Mouse (Mus musculus): ENCODE measurements around the gene Olfr561. TPM values are rescaled to one million over a fixed set of nuclear protein-coding genes. Genes with fewer than 3 reads are reported as not detected.

Gene Olfr561
- not detected for total RNA-seq (2021)

DNA sequence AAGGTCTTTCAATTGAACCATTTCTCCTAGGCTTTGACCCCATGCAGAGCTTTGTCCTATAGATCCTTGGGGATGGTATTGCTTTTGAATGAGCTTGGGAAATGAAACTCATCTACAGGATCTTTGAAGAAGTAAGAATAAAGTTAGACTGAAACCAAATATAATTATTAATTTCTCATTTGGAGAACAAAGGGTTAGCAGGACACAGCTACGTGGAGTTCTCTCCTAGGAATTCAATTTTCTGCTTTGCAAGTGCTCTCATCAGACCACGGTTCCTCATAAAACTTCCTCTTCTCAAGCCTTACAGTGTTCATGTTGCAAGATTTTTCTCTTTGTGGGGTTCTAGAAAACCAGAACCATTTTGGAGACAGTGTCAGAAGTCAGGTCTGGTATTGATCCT is at the start of gene Olfr561:
Gene Olfr561, plus strand, starts transcription at position 301 of the 400 bp plus-strand sequence.
- DNase-seq (ENCODE audit: extremely low spot score in 1 of 2, low spot score in 1 of 2): no peak

DNA sequence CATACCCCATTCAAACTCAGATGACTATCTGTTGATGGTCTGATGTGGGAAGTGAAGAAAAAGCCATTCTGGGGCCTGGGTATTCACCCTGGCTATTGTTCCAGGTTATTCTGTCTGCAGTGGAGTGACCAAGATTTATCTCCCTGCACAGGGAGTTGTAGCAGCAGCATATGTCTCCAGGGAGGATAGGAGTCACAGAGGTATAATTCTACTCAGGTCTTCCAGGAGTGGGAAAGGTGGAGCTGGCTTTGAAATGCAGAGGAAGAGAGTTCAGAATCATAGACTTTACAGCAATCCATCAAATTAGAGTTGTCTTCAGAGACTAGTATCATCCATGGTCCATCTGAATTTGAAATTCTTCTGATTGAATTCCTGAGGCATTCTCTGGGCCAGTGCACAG is 43.6 kb upstream of the Olfr561 start, which contains the start of gene Olfr559:
Gene Olfr559, minus strand, starts transcription at position 101 of the 400 bp plus-strand sequence.
- DNase-seq (ENCODE audit: extremely low spot score in 1 of 2, low spot score in 1 of 2): no peak

DNA sequence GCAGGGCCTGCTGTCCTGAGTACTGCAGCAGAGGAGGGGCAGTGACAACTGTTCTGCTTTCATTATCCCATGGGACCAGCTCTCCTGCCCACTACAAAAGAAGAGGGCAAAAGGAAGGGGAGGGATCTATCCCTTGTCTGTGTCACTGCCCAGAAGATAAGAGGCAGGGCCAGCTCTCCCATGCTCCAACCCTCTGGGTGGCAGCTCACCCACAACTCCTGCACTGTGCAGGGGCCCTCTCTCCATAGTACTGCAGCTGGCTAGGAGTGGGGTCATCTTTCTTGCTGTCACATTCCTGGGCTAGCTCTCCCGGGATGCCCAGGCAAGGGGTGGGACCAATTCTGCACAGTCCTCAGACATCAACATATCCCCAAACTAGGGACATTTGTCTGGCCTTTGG is 37.2 kb upstream of the Olfr561 start:
- no peak for DNase-seq (ENCODE audit: extremely low spot score in 1 of 2, low spot score in 1 of 2)

DNA sequence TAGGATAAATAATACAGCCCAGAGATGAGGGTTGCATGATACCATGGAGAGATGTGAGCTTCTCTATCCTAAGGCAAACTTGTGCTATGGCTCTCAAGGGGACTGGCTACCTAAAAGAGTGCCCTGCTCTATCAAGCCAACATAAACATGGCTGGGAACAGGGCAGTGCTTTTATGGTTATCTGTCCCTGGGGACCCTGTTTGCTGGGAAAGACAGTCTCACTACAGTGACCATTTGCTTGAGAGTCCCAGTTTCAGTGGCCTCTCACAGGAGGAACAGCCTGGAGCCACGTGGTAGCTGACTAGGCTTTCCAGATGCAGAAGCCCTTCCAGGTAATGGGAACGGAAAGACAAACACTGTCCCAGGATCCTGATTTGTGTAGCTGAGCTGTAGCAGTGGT is 33.3 kb upstream of the Olfr561 start:
- DNase-seq (ENCODE audit: extremely low spot score in 1 of 2, low spot score in 1 of 2): no peak

DNA sequence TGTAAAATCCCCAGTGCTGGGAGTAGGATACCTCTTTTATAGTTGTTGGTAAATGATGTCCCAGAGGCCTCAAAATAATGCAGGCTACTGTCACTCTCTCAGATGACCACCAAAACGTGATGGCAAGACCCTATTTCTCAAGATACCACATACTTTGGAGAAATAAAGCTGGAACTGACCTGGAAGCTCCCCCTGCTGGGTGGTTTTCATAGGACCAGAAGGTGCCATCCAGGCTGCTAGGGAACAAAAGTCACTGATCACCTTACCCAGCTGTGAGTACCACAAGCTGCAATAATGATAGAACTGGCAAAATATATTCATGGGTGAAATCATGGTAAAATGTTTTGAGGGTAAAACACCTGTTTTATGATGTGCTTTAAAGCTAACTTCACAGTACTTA is 18.9 kb upstream of the Olfr561 start:
- DNase-seq (ENCODE audit: extremely low spot score in 1 of 2, low spot score in 1 of 2): no peak

DNA sequence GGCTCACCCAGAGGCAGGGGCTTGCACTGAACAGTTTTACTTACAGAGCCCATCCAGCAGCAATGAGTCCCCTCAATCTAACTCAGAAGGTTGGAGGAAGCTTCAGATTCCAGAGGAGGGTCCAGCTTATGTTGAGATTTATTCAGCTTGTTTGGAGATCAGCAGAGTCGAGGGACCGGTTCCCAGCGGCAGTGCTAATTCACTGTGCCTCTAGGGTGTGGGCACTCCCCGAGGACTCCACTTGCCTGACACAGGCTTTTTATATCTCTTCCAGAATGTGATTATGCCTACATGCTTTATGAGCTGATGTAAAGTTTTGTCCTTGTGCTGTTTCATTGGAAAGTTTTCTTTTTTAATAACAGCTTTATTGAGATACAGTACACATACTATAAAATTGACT is 11.8 kb upstream of the Olfr561 start, which contains the start of the genes Olfr560 and Olfr78:
Gene Olfr560, minus strand, starts transcription at position 101 of the 400 bp plus-strand sequence.
Gene Olfr78, minus strand, starts transcription at position 206 of the 400 bp plus-strand sequence.
- no peak for DNase-seq (ENCODE audit: extremely low spot score in 1 of 2, low spot score in 1 of 2)

DNA sequence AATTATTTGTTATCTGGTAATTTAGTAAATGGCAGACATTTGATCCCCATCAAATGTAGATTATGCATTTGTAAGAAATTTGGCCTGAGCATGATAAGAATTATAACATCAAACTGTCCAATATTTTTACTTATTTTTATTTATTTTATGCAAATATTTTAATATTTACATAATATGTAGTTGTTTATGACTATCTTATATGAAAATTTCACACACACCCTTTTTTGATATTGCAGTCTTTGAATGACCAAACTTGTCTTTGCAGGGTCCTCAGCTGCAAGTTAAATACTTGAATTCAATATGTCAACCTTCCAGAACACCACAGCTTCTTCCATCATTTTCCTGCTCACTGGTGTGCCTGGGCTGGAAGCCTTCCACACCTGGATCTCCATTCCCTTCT is 32.2 kb downstream of the Olfr561 start, which contains the start of gene Olfr564:
Gene Olfr564, plus strand, starts transcription at position 301 of the 400 bp plus-strand sequence.
- no peak for DNase-seq (ENCODE audit: extremely low spot score in 1 of 2, low spot score in 1 of 2)

Other genes starting within 250 kb of the Olfr561 start
- gene Olfr547, start 236.5 kb upstream of the Olfr561 start, total RNA-seq (2021): not detected
- gene Olfr548-ps1, start 230.3 kb upstream of the Olfr561 start, total RNA-seq (2021): not detected
- not detected for gene Olfr549, start 221.4 kb upstream of the Olfr561 start, total RNA-seq (2021)
- gene Trim21, start 205.7 kb upstream of the Olfr561 start, total RNA-seq (2021): 1 to 10 TPM; 2.1 to 3.6 TPM
- gene Olfr550, start 199.8 kb upstream of the Olfr561 start, total RNA-seq (2021): 1 to 10 TPM in 1 of 2 experiments, under 1 TPM in 1; 0.89 to 1.3 TPM
- gene Olfr551, start 179.3 kb upstream of the Olfr561 start, total RNA-seq (2021): not detected
- gene Olfr552, start 173.5 kb upstream of the Olfr561 start, total RNA-seq (2021): under 1 TPM in 1 of 2 experiments, not detected in 1; 0.10 TPM
- not detected for gene Olfr553, start 153.0 kb upstream of the Olfr561 start, total RNA-seq (2021)
- gene Olfr554, start 132.8 kb upstream of the Olfr561 start, total RNA-seq (2021): not detected
- gene Olfr555, start 112.4 kb upstream of the Olfr561 start, total RNA-seq (2021): not detected
- gene Olfr556, start 106.3 kb upstream of the Olfr561 start, total RNA-seq (2021): under 1 TPM in 1 of 2 experiments, not detected in 1; 0.10 TPM
- gene Trim68, start 83.9 kb upstream of the Olfr561 start, total RNA-seq (2021): 1 to 10 TPM; 4.5 to 7.6 TPM
- gene Olfr557, start 75.3 kb upstream of the Olfr561 start, total RNA-seq (2021): not detected
- under 1 TPM; 0.49 TPM for gene Olfr558, start 69.0 kb upstream of the Olfr561 start, total RNA-seq (2021)
- not detected for gene Olfr33, start 52.2 kb upstream of the Olfr561 start, total RNA-seq (2021)
- gene Olfr559, start 43.7 kb upstream of the Olfr561 start, total RNA-seq (2021): not detected
- gene Olfr560, start 11.9 kb upstream of the Olfr561 start, total RNA-seq (2021): not detected
- under 1 TPM in 1 of 2 experiments, not detected in 1; 0.12 TPM for gene Olfr78, start 11.8 kb upstream of the Olfr561 start, total RNA-seq (2021)
- not detected for gene Olfr564, start 32.3 kb downstream of the Olfr561 start, total RNA-seq (2021)
- not detected for gene Olfr566, start 87.5 kb downstream of the Olfr561 start, total RNA-seq (2021)
- gene Olfr568, start 105.9 kb downstream of the Olfr561 start, total RNA-seq (2021): not detected
- gene Olfr569, start 119.7 kb downstream of the Olfr561 start, total RNA-seq (2021): not detected
- gene Olfr570, start 123.4 kb downstream of the Olfr561 start, total RNA-seq (2021): not detected
- gene Olfr571, start 146.3 kb downstream of the Olfr561 start, total RNA-seq (2021): under 1 TPM in 1 of 2 experiments, not detected in 1; 0.05 TPM
- not detected for gene Olfr572, start 153.2 kb downstream of the Olfr561 start, total RNA-seq (2021)
- not detected for gene Olfr573-ps1, start 171.4 kb downstream of the Olfr561 start, total RNA-seq (2021)
- gene Olfr574, start 177.2 kb downstream of the Olfr561 start, total RNA-seq (2021): not detected
- not detected for gene Olfr575, start 187.6 kb downstream of the Olfr561 start, total RNA-seq (2021)
- gene Olfr576, start 191.4 kb downstream of the Olfr561 start, total RNA-seq (2021): not detected
- gene Olfr577, start 204.7 kb downstream of the Olfr561 start, total RNA-seq (2021): not detected
- not detected for gene Olfr578, start 218.1 kb downstream of the Olfr561 start, total RNA-seq (2021)

All from layer of hippocampus, postnatal 25 days (tissue).